Mouse (Mus musculus): ENCODE data around the gene Nup85. TPM values are rescaled to one million over a fixed set of nuclear protein-coding genes. Genes with fewer than 3 reads are reported as not detected.

Nup85 gene
- total and polyA plus RNA-seq, 3 experiments: 57.5 to 172 (median 87.7) TPM

DNA sequence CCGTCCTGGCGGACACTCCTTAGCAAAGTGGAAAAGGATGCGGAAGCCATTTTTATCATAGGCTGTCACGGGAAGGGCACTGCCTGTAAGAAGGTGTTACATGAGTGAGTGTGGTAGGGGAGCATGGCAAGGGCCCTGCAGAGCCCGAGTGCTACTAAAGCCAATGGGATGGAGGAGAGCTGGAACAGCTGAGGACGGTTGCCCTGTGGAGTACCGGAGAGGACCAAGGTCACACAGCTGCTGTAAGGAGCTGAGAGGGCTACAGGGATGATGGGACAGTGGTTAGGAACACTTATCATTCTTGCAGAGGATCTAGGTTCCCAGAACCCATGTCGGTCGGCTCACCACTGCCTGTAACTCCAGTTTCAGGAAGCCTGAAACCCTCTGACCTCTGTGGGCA is 22.2 kb downstream of the Nup85 start:
- DNase-seq (ENCODE audit: low spot score): no peak
- no peak for ATAC-seq (ENCODE audit: extremely low read depth, insufficient number of reproducible peaks, low FRiP score, poor library complexity, severe bottlenecking)
- peaks cover 98% of the 10 kb centered on the region for H3K36me3 ChIP-seq (replicated peaks)
- peaks cover 28% of the 10 kb centered on the region for H3K4me1 ChIP-seq (ENCODE audit: insufficient read depth, low read depth, low read length)
- H3K27me3 ChIP-seq (ENCODE audit: insufficient read depth, low read length): no peaks in the 10 kb centered on the region
- no peak overlapping the region for H3K4me3 ChIP-seq (ENCODE audit: low read depth, low read length)
- no peaks in the 10 kb centered on the region for H3K9me3 ChIP-seq (replicated peaks)
- TF ChIP-seq TAL1 (conservative IDR thresholded peaks at IDR 0.05; ENCODE audit: low read depth, low read length) (no peak), POLR2AphosphoS5 (IDR thresholded peaks at IDR 0.05; ENCODE audit: insufficient replicate concordance, low read depth, low read length) (no peak), GATA1 (IDR thresholded peaks at IDR 0.05; ENCODE audit: borderline replicate concordance, low read length) (no peak)

DNA sequence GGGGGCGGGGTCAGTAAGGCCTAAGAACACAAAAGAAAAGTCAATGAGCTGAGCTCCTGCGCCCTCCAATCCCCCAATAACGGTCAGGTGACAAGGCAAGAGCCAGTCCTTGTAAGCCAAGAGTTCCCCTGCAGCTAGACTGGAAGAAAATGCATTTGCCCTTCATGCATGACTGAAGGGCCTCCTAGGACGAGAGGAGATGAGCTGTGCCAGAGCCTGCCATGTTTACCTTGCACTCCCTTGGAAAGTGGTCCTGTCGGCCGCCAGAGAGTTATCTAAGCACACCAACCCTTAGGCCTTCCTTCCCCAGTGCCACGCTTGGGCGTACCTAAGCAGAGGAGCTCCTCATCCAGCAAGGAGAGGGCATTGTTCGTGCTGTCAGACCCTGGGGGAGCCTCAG is 23.8 kb downstream of the Nup85 start:
- no peaks in the 10 kb centered on the region for H3K9me3 ChIP-seq (replicated peaks)
- H3K4me1 ChIP-seq (ENCODE audit: insufficient read depth, low read depth, low read length): peaks cover 28% of the 10 kb centered on the region
- ATAC-seq (ENCODE audit: extremely low read depth, insufficient number of reproducible peaks, low FRiP score, poor library complexity, severe bottlenecking): no peak
- DNase-seq (ENCODE audit: low spot score): no peak
- no peak for TF ChIP-seq GATA1 (IDR thresholded peaks at IDR 0.05; ENCODE audit: borderline replicate concordance, low read length)
- TF ChIP-seq GATA2 (IDR thresholded peaks at IDR 0.05; ENCODE audit: borderline replicate concordance, low read depth, low read length): no peak
- no peak for TF ChIP-seq POLR2AphosphoS5 (IDR thresholded peaks at IDR 0.05; ENCODE audit: insufficient replicate concordance, low read depth, low read length)
- TF ChIP-seq CTCF (IDR thresholded peaks at IDR 0.05; ENCODE audit: low read depth, low read length): no peak
- no peak for TF ChIP-seq TAL1 (conservative IDR thresholded peaks at IDR 0.05; ENCODE audit: low read depth, low read length)
- no peaks in the 10 kb centered on the region for H3K27me3 ChIP-seq (ENCODE audit: insufficient read depth, low read length)
- H3K4me3 ChIP-seq (ENCODE audit: low read depth, low read length): no peak overlapping the region
- H3K36me3 ChIP-seq (replicated peaks): peaks cover 98% of the 10 kb centered on the region

DNA sequence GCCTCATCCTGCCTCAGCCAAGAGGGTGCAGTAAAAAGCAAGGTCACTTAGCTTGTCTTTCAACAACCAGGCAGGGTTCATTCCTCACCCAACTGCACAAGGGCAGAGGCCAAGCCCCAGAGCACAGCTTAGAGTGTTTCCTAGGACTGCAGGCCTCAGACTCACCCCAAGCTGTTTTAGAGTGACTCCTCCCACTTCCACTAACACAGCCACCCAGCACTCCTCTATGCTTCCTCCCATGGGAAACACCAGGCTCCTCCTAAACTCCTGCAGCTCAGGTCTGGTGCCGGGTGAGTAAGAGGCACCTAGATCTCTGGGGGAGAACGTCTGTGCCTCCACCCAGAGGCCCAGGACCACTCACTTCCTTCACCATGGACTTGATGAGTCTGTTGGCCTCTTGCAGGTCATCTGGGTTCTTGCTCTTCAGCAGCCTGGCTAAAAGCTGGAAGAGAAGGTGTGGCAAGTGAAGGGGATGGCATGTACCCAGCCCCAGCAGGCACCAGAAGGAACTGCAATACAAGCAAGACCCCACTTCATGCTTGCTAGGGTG is 26.4 kb downstream of the Nup85 start:
- Histone ChIP-seq H3K27me3 (ENCODE audit: insufficient read depth, low read length) (no peaks in the 10 kb centered on the region), H3K4me3 (ENCODE audit: low read depth, low read length) (no peak overlapping the region), H3K36me3 (replicated peaks) (peaks cover 96% of the 10 kb centered on the region), H3K4me1 (ENCODE audit: insufficient read depth, low read depth, low read length) (peaks cover 25% of the 10 kb centered on the region), H3K9me3 (replicated peaks) (no peaks in the 10 kb centered on the region)
- ATAC-seq (ENCODE audit: extremely low read depth, insufficient number of reproducible peaks, low FRiP score, poor library complexity, severe bottlenecking) (no peak), DNase-seq (ENCODE audit: low spot score) (no peak)
- TF ChIP-seq CTCF (IDR thresholded peaks at IDR 0.05; ENCODE audit: low read depth, low read length): no peak
- no peak for TF ChIP-seq GATA1 (IDR thresholded peaks at IDR 0.05; ENCODE audit: borderline replicate concordance, low read length)
- no peak for TF ChIP-seq GATA2 (IDR thresholded peaks at IDR 0.05; ENCODE audit: borderline replicate concordance, low read depth, low read length)
- TF ChIP-seq POLR2AphosphoS5 (IDR thresholded peaks at IDR 0.05; ENCODE audit: insufficient replicate concordance, low read depth, low read length): no peak
- TF ChIP-seq TAL1 (conservative IDR thresholded peaks at IDR 0.05; ENCODE audit: low read depth, low read length): no peak

DNA sequence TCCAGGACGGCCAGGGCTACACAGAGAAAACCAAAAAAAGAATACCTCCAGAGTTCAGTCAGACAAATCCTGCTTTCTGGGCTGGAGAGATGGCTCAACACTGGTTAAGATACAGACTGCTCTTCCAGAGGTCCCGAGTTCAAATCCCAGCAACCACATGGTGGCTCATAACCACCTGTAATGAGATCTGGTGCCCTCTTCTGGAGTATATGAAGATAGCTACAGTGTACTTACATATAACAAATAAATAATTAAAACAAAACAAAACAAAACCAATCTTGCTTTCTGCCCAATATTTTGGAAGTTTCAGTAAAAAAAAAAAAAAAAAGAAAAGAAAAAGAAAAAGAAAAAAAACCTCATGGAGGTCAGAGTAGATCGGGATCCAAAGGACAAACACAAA is 31.0 kb downstream of the Nup85 start:
- DNase-seq (ENCODE audit: low spot score) (no peak), ATAC-seq (ENCODE audit: extremely low read depth, insufficient number of reproducible peaks, low FRiP score, poor library complexity, severe bottlenecking) (no peak)
- peaks cover 88% of the 10 kb centered on the region for H3K36me3 ChIP-seq (replicated peaks)
- no peak overlapping the region for H3K4me3 ChIP-seq (ENCODE audit: low read depth, low read length)
- no peaks in the 10 kb centered on the region for H3K9me3 ChIP-seq (replicated peaks)
- no peaks in the 10 kb centered on the region for H3K27me3 ChIP-seq (ENCODE audit: insufficient read depth, low read length)
- TF ChIP-seq POLR2AphosphoS5 (IDR thresholded peaks at IDR 0.05; ENCODE audit: insufficient replicate concordance, low read depth, low read length): no peak
- TF ChIP-seq TAL1 (conservative IDR thresholded peaks at IDR 0.05; ENCODE audit: low read depth, low read length): no peak
- TF ChIP-seq GATA2 (IDR thresholded peaks at IDR 0.05; ENCODE audit: borderline replicate concordance, low read depth, low read length): no peak
- H3K4me1 ChIP-seq (ENCODE audit: insufficient read depth, low read depth, low read length): peaks cover 47% of the 10 kb centered on the region

DNA sequence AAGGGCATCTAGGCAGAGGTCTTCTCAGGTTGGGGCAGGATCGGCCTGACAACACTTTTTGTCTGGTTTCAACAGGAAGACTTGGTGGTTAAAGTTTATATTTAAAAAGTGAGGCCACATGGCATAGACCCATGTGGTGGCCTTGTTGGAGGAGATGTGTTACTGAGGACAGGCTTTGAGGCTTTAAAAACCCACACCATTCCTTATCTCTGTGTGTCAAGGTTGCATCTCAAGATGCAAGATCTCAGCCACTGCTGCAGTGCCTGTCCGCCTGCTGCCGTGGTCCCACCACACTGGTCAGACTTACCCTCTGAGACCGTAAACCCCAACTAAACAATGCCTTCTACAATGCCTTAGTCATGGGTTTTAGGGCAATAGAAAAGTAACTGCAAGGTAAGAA is 34.1 kb downstream of the Nup85 start:
- H3K4me1 ChIP-seq (ENCODE audit: insufficient read depth, low read depth, low read length): peaks cover 65% of the 10 kb centered on the region
- H3K4me3 ChIP-seq (ENCODE audit: low read depth, low read length): no peak overlapping the region; the same call in 1 of the 2 replicates
- peaks cover 82% of the 10 kb centered on the region for H3K36me3 ChIP-seq (replicated peaks)
- H3K9me3 ChIP-seq (replicated peaks): no peaks in the 10 kb centered on the region
- no peaks in the 10 kb centered on the region for H3K27me3 ChIP-seq (ENCODE audit: insufficient read depth, low read length)
- peak; percentile 67 for ATAC-seq (ENCODE audit: extremely low read depth, insufficient number of reproducible peaks, low FRiP score, poor library complexity, severe bottlenecking)
- no peak for DNase-seq (ENCODE audit: low spot score)
- TF ChIP-seq CTCF (IDR thresholded peaks at IDR 0.05; ENCODE audit: low read depth, low read length): no peak
- peak; percentile 61 for TF ChIP-seq TAL1 (conservative IDR thresholded peaks at IDR 0.05; ENCODE audit: low read depth, low read length)

DNA sequence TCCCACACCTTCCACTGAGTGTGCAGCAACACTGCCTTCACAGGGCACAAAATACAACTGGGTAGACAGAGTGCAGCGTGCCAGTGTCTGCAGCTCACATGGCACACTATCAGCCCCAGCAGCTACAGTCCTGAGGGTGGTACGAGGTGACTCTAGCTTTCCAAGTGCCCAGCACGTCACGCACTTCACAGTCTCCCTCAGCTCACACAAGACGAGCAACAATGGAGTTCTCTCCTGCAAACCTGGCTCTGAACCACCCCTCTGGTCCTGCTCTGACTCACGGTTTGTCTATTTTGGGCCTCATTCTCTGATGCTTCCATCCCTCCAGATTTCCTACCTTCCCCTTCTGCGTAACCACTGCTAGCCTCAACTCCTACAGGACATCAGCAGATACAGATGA is 35.5 kb downstream of the Nup85 start:
- H3K9me3 ChIP-seq (replicated peaks): no peaks in the 10 kb centered on the region
- peak overlapping the region; percentile 56; the same call in 1 of the 2 replicates for H3K4me3 ChIP-seq (ENCODE audit: low read depth, low read length)
- no peak for TF ChIP-seq POLR2AphosphoS5 (IDR thresholded peaks at IDR 0.05; ENCODE audit: insufficient replicate concordance, low read depth, low read length)
- ATAC-seq (ENCODE audit: extremely low read depth, insufficient number of reproducible peaks, low FRiP score, poor library complexity, severe bottlenecking): no peak
- H3K4me1 ChIP-seq (ENCODE audit: insufficient read depth, low read depth, low read length): peaks cover 67% of the 10 kb centered on the region
- peaks cover 69% of the 10 kb centered on the region for H3K36me3 ChIP-seq (replicated peaks)
- no peak for DNase-seq (ENCODE audit: low spot score)
- no peaks in the 10 kb centered on the region for H3K27me3 ChIP-seq (ENCODE audit: insufficient read depth, low read length)

DNA sequence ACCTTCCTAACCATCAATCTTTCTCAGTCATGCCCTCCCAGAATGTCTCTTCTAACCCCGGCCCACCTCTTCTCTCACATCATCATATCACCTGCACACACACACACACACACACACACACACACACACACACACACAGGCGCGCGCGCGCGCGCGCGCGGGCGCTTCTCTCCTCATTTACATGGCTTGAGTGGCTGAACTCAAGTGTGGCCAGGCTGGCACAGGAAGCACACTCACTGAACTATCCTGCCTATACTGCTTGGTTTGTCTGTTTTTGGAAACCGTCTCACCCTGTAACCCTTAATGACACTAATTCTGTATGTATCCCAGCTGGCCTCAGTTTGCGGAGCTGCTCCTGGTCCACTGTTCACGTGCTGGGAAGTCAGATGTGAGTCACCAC is 36.5 kb downstream of the Nup85 start:
- Histone ChIP-seq H3K27me3 (ENCODE audit: insufficient read depth, low read length) (no peaks in the 10 kb centered on the region), H3K4me1 (ENCODE audit: insufficient read depth, low read depth, low read length) (peaks cover 76% of the 10 kb centered on the region), H3K9me3 (replicated peaks) (no peaks in the 10 kb centered on the region), H3K4me3 (ENCODE audit: low read depth, low read length) (peak overlapping the region; percentile 48; the same call in 1 of the 2 replicates), H3K36me3 (replicated peaks) (peaks cover 70% of the 10 kb centered on the region)
- no peak for TF ChIP-seq GATA1 (IDR thresholded peaks at IDR 0.05; ENCODE audit: borderline replicate concordance, low read length)
- ATAC-seq (ENCODE audit: extremely low read depth, insufficient number of reproducible peaks, low FRiP score, poor library complexity, severe bottlenecking) (no peak), DNase-seq (ENCODE audit: low spot score) (no peak)
